Mouse (Mus musculus): ENCODE results near the gene Cep19. TPM values are rescaled to one million over a fixed set of nuclear protein-coding genes. Genes with fewer than 3 reads are reported as not detected.
"Not testable (repeated sequence)": the region's sequence is repeated elsewhere in the genome, so short reads cannot be mapped to it uniquely, and the experiment has no call there.

Cep19 gene
- polyA plus RNA-seq, 1 experiment, result 18.9 TPM

GRCm38 (mm10) chr16:32068389-32069300 is 31.0 kb upstream of the Cep19 start:
- H3K4me1 ChIP-seq (ENCODE audit: control insufficient read depth, insufficient read depth, low read length), result peaks cover 36% of the 10 kb centered on the region
- DNase-seq, result peak; percentile 34
- H3K27ac ChIP-seq (ENCODE audit: insufficient read depth, low read depth, low read length), result no peak overlapping the region
- TF ChIP-seq POLR2A (IDR thresholded peaks at IDR 0.05; ENCODE audit: low read depth, low read length) (no peak), CTCF (conservative IDR thresholded peaks at IDR 0.05; ENCODE audit: insufficient read depth, insufficient read length, low read depth, low read length) (no peak)
- no peaks in the 10 kb centered on the region for H3K27me3 ChIP-seq (replicated peaks; ENCODE audit: control insufficient read depth, insufficient read depth, low read length)
- H3K36me3 ChIP-seq (ENCODE audit: control insufficient read depth, insufficient read depth, low read length), result no peaks in the 10 kb centered on the region
- H3K4me3 ChIP-seq (ENCODE audit: insufficient read depth, low read depth, low read length), result no peak overlapping the region
- WGBS, result 36% methylated on average over 12 of the region's 12 CpGs

GRCm38 (mm10) chr16:32070070-32070469 is 29.5 kb upstream of the Cep19 start:
- 50% methylated on average over 4 of the region's 4 CpGs for WGBS
- H3K27ac ChIP-seq (ENCODE audit: insufficient read depth, low read depth, low read length); DNase-seq; H3K27me3 ChIP-seq (replicated peaks; ENCODE audit: control insufficient read depth, insufficient read depth, low read length); H3K36me3 ChIP-seq (ENCODE audit: control insufficient read depth, insufficient read depth, low read length); H3K4me3 ChIP-seq (ENCODE audit: insufficient read depth, low read depth, low read length): not testable (repeated sequence)
- H3K4me1 ChIP-seq (ENCODE audit: control insufficient read depth, insufficient read depth, low read length), result peaks cover 35% of the 10 kb centered on the region

GRCm38 (mm10) chr16:32075762-32076161 is 23.8 kb upstream of the Cep19 start:
- TF ChIP-seq POLR2A (IDR thresholded peaks at IDR 0.05; ENCODE audit: low read depth, low read length), result no peak
- TF ChIP-seq CTCF (conservative IDR thresholded peaks at IDR 0.05; ENCODE audit: insufficient read depth, insufficient read length, low read depth, low read length), result no peak
- Histone ChIP-seq H3K4me1 (ENCODE audit: control insufficient read depth, insufficient read depth, low read length) (peaks cover 28% of the 10 kb centered on the region; the same call in 1 of the 2 replicates), H3K27me3 (replicated peaks; ENCODE audit: control insufficient read depth, insufficient read depth, low read length) (no peaks in the 10 kb centered on the region), H3K27ac (ENCODE audit: insufficient read depth, low read depth, low read length) (no peak overlapping the region), H3K4me3 (ENCODE audit: insufficient read depth, low read depth, low read length) (no peak overlapping the region), H3K36me3 (ENCODE audit: control insufficient read depth, insufficient read depth, low read length) (no peaks in the 10 kb centered on the region)
- no peak for DNase-seq
- 10% methylated on average over 1 of the region's 1 CpGs for WGBS

DNA sequence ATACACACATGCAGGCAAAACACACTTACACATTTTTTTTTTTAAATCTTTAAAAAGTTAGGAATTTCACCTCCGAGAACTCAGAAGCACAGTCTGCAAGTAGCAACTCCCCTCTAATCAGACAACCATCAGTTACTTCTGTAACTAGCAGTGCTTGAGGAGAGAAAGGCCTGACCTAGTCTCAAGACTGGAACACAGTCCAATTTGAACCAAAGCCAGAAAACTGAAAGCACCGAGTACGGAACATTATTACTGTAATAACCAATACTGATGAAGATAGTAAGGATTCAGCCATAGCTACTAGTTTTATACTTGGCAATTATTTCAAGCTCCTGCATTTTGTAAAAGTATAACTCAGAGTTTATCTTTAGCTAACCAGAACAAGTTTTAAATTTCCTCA is 23.2 kb upstream of the Cep19 start:
- H3K4me3 ChIP-seq (ENCODE audit: insufficient read depth, low read depth, low read length), result no peak overlapping the region

GRCm38 (mm10) chr16:32077648-32078407 is 21.8 kb upstream of the Cep19 start:
- TF ChIP-seq POLR2A (IDR thresholded peaks at IDR 0.05; ENCODE audit: low read depth, low read length) (no peak), CTCF (conservative IDR thresholded peaks at IDR 0.05; ENCODE audit: insufficient read depth, insufficient read length, low read depth, low read length) (no peak)
- peak overlapping the region; percentile 86 for H3K27ac ChIP-seq (ENCODE audit: insufficient read depth, low read depth, low read length)
- H3K36me3 ChIP-seq (ENCODE audit: control insufficient read depth, insufficient read depth, low read length), result no peaks in the 10 kb centered on the region
- WGBS, result 1% methylated on average over 13 of the region's 13 CpGs
- H3K4me1 ChIP-seq (ENCODE audit: control insufficient read depth, insufficient read depth, low read length), result peaks cover 25% of the 10 kb centered on the region; the same call in 1 of the 2 replicates
- H3K27me3 ChIP-seq (replicated peaks; ENCODE audit: control insufficient read depth, insufficient read depth, low read length), result no peaks in the 10 kb centered on the region
- H3K4me3 ChIP-seq (ENCODE audit: insufficient read depth, low read depth, low read length), result peak overlapping the region; percentile 88
- DNase-seq, result no peak

More for the DNA sequence above, 23.2 kb upstream of the Cep19 start:
- H3K36me3 ChIP-seq (ENCODE audit: control insufficient read depth, insufficient read depth, low read length), result no peaks in the 10 kb centered on the region
- H3K27me3 ChIP-seq (replicated peaks; ENCODE audit: control insufficient read depth, insufficient read depth, low read length), result no peaks in the 10 kb centered on the region
- peaks cover 28% of the 10 kb centered on the region; the same call in 1 of the 2 replicates for H3K4me1 ChIP-seq (ENCODE audit: control insufficient read depth, insufficient read depth, low read length)
- WGBS, result 9% methylated on average over 3 of the region's 3 CpGs
- no peak overlapping the region for H3K27ac ChIP-seq (ENCODE audit: insufficient read depth, low read depth, low read length)
- no peak for TF ChIP-seq CTCF (conservative IDR thresholded peaks at IDR 0.05; ENCODE audit: insufficient read depth, insufficient read length, low read depth, low read length)
- TF ChIP-seq POLR2A (IDR thresholded peaks at IDR 0.05; ENCODE audit: low read depth, low read length), result no peak
- DNase-seq, result peak; percentile 51

DNA sequence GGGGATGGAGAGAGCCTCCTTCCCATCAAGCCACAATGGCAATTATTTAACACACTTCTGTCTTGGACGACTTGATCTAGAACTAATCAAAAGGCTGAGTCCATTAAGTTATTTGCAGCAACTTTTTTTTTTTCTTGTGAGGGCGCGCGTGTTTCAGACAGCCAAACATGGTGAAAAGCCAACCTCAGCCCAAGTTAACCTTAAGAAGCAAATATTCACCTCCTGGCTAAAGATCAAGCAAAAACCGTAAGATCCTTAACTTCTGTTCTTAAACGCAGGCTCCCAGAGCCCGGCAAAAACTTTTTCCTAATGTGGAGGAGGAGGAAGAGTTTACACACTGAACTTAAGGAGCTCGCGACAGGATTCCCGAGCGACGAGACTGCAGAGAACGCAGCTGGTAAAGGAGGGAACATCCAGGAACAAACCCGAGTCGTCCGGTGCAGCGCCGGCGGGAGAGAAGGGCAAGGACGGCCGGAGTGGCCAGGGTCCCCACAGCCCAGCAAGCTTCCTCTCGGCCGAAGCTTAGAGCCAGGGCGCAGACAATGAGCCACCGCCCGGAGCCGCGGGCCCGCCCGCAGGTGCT is 21.1 kb upstream of the Cep19 start:
- H3K4me3 ChIP-seq (ENCODE audit: insufficient read depth, low read depth, low read length), result peak overlapping the region; percentile 88
- H3K27me3 ChIP-seq (replicated peaks; ENCODE audit: control insufficient read depth, insufficient read depth, low read length), result no peaks in the 10 kb centered on the region
- under 1% methylated on average over 30 of the region's 30 CpGs for WGBS
- no peaks in the 10 kb centered on the region; the same call in 1 of the 2 replicates for H3K36me3 ChIP-seq (ENCODE audit: control insufficient read depth, insufficient read depth, low read length)
- TF ChIP-seq CTCF (conservative IDR thresholded peaks at IDR 0.05; ENCODE audit: insufficient read depth, insufficient read length, low read depth, low read length) (no peak), POLR2A (IDR thresholded peaks at IDR 0.05; ENCODE audit: low read depth, low read length) (no peak)
- peak; percentile 57 for DNase-seq
- peaks cover 25% of the 10 kb centered on the region; the same call in 1 of the 2 replicates for H3K4me1 ChIP-seq (ENCODE audit: control insufficient read depth, insufficient read depth, low read length)
- H3K27ac ChIP-seq (ENCODE audit: insufficient read depth, low read depth, low read length), result peak overlapping the region; percentile 86

All from kidney, adult 2 months (tissue).